Mouse (Mus musculus) inflammation-experienced regulatory T-cells, adult 6 months (primary cell): ENCODE measurements around the gene Zgpat. TPM values are rescaled to one million over a fixed set of nuclear protein-coding genes. Genes with fewer than 3 reads are reported as not detected.
A peak's percentile ranks its signal among the peaks of the same experiment; 100 is the strongest.

Experiments used
- ATAC-seq: one replicate; pipeline ENCODE4 v1.8.0; 2017
- polyA plus RNA-seq, 3 experiments: library from polyadenylated mRNA; unstranded; fragments of 100-300 nt; shearing (Covaris generic); gene quantifications; one replicate each; pipeline ENCODE4 v1.2.1; 2017

Zgpat gene
- polyA plus RNA-seq, 3 experiments from 2014 or later, result 18.5 to 21.8 (median 20.9) TPM

GRCm38 (mm10) chr2:181385885-181386284, 21.2 kb downstream of the Zgpat start:
- no peak for ATAC-seq

- ATAC-seq, result no peak
Measured at GRCm38 (mm10) chr2:181386663-181387210, 22.0 kb downstream of the Zgpat start.

- ATAC-seq, result no peak
Measured at GRCm38 (mm10) chr2:181390136-181390870, 25.6 kb downstream of the Zgpat start.

- ATAC-seq, result no peak
Measured at GRCm38 (mm10) chr2:181391022-181391421, 26.3 kb downstream of the Zgpat start.

- no peak for ATAC-seq
Measured at GRCm38 (mm10) chr2:181391541-181391940, 26.8 kb downstream of the Zgpat start.

- ATAC-seq, result peak; percentile 86
Measured at GRCm38 (mm10) chr2:181392600-181393213, 28.0 kb downstream of the Zgpat start.

GRCm38 (mm10) chr2:181394086-181394485, 29.4 kb downstream of the Zgpat start:
- no peak for ATAC-seq

GRCm38 (mm10) chr2:181397207-181397761, 32.6 kb downstream of the Zgpat start:
- ATAC-seq, result no peak

- ATAC-seq, result no peak
Measured at GRCm38 (mm10) chr2:181401497-181401896, 36.8 kb downstream of the Zgpat start.

GRCm38 (mm10) chr2:181403722-181404121, 39.0 kb downstream of the Zgpat start:
- ATAC-seq, result no peak

GRCm38 (mm10) chr2:181409643-181410042, 44.9 kb downstream of the Zgpat start:
- no peak for ATAC-seq

- peak; percentile 97 for ATAC-seq
Measured at GRCm38 (mm10) chr2:181410760-181411473, 46.2 kb downstream of the Zgpat start.

GRCm38 (mm10) chr2:181413141-181413540, 48.4 kb downstream of the Zgpat start:
- no peak for ATAC-seq

- no peak for ATAC-seq
Measured at GRCm38 (mm10) chr2:181415945-181416344, 51.2 kb downstream of the Zgpat start.

- no peak for ATAC-seq
Measured at GRCm38 (mm10) chr2:181419359-181419758, 54.6 kb downstream of the Zgpat start.

GRCm38 (mm10) chr2:181420426-181420825, 55.7 kb downstream of the Zgpat start:
- ATAC-seq, result no peak

GRCm38 (mm10) chr2:181420903-181421638, 56.3 kb downstream of the Zgpat start:
- no peak for ATAC-seq

GRCm38 (mm10) chr2:181423834-181424233, 59.1 kb downstream of the Zgpat start:
- ATAC-seq, result no peak
